Mouse (Mus musculus) MEL (cell line): ENCODE results near the gene 4930524B15Rik. TPM values are rescaled to one million over a fixed set of nuclear protein-coding genes. Genes with fewer than 3 reads are reported as not detected.

Experiments
- DNase-seq: peaks from one replicate; pipeline ENCODE4 v3.0.0; 2011; ENCODE audit warnings: low read depth, low spot score
- H3K27ac ChIP-seq: 2 replicates; pipeline ENCODE4 v1.5.1; 2012; ENCODE audit warnings: low read depth, mild to moderate bottlenecking, control low read depth, low read length, moderate library complexity; ENCODE audit not compliant: control insufficient read depth
- H3K27me3 ChIP-seq, 2 experiments: fragments of 150-350 bp in 1 of 2; sonication (generic) in 1 of 2; 2 replicates each; pipeline ENCODE4 v1.6.1; 2012; ENCODE audit warnings: low read length in 2 of 2, mild to moderate bottlenecking in 2 of 2, improper control_type of control experiment in 1 of 2, moderate library complexity in 1 of 2; ENCODE audit not compliant: insufficient read depth in 2 of 2, control insufficient read depth in 1 of 2
- H3K36me3 ChIP-seq, 2 experiments: 2 replicates each; pipeline ENCODE4 v1.6.1; 2012 to 2014; ENCODE audit warnings: low read length in 2 of 2, improper control_type of control experiment in 1 of 2, inconsistent platforms in 1 of 2, mild to moderate bottlenecking in 1 of 2; ENCODE audit not compliant: insufficient read depth in 2 of 2, control insufficient read depth in 1 of 2
- H3K4me1 ChIP-seq, 2 experiments: fragments of 150-350 bp in 1 of 2; sonication (generic) in 1 of 2; 2 replicates each; pipeline ENCODE4 v1.6.1; 2012; ENCODE audit warnings: low read length in 2 of 2, improper control_type of control experiment in 1 of 2, mild to moderate bottlenecking in 1 of 2; ENCODE audit not compliant: insufficient read depth in 2 of 2, control insufficient read depth in 1 of 2
- H3K4me3 ChIP-seq, 2 experiments: fragments of 150-350 bp in 1 of 2; sonication (generic) in 1 of 2; 2 replicates each; pipeline ENCODE4 v1.5.1; 2012; ENCODE audit warnings: low read depth in 2 of 2, low read length in 2 of 2, mild to moderate bottlenecking in 2 of 2, moderate library complexity in 2 of 2, control low read depth in 1 of 2, improper control_type of control experiment in 1 of 2; ENCODE audit not compliant: control insufficient read depth in 1 of 2, insufficient read depth in 1 of 2
- H3K79me2 ChIP-seq: 2 replicates; pipeline ENCODE4 v1.6.1; 2012; ENCODE audit warnings: mild to moderate bottlenecking, low read length, moderate library complexity; ENCODE audit not compliant: control insufficient read depth, poor library complexity, insufficient read depth
- H3K9ac ChIP-seq: 2 replicates; pipeline ENCODE4 v1.6.1; 2012; ENCODE audit warnings: low read depth, mild to moderate bottlenecking, control low read depth, low read length, moderate library complexity; ENCODE audit not compliant: control insufficient read depth, poor library complexity, severe bottlenecking
- H3K9me3 ChIP-seq: fragments of 150-350 bp; sonication (generic); replicated peaks from 2 replicates; pipeline ENCODE4 v1.6.1; 2012; ENCODE audit warnings: mild to moderate bottlenecking, low read length, improper control_type of control experiment, moderate library complexity; ENCODE audit not compliant: insufficient read depth
- CHD2 ChIP-seq: IDR thresholded peaks from 2 replicates; pipeline ENCODE4 v1.6.1; 2011; ENCODE audit warnings: low read length, improper control_type of control experiment
- ELF1 ChIP-seq: IDR thresholded peaks from 2 replicates; pipeline ENCODE4 v1.6.1; 2014; ENCODE audit warnings: low read depth, mild to moderate bottlenecking, inconsistent platforms, low read length, improper control_type of control experiment, moderate library complexity
- EP300 ChIP-seq, 2 experiments: IDR thresholded peaks; 2 replicates each; pipeline ENCODE4 v1.6.1; 2011; ENCODE audit warnings: improper control_type of control experiment in 2 of 2, low read length in 2 of 2, low read depth in 1 of 2, mild to moderate bottlenecking in 1 of 2
- GABPA ChIP-seq: IDR thresholded peaks from 2 replicates; pipeline ENCODE4 v1.6.1; 2012; ENCODE audit warnings: low read depth, mild to moderate bottlenecking, inconsistent platforms, low read length, improper control_type of control experiment, moderate library complexity
- JUND ChIP-seq: IDR thresholded peaks from 2 replicates; pipeline ENCODE4 v1.6.1; 2011; ENCODE audit warnings: low read depth, mild to moderate bottlenecking, improper control_type of control experiment, low read length
- MAFK ChIP-seq: IDR thresholded peaks from 2 replicates; pipeline ENCODE4 v1.6.1; 2011; ENCODE audit warnings: low read depth, mild to moderate bottlenecking, low read length, improper control_type of control experiment, borderline replicate concordance
- MAX ChIP-seq: IDR thresholded peaks from 2 replicates; pipeline ENCODE4 v1.6.1; 2011; ENCODE audit warnings: low read length, improper control_type of control experiment
- MXI1 ChIP-seq: IDR thresholded peaks from 2 replicates; pipeline ENCODE4 v1.6.1; 2011; ENCODE audit warnings: mild to moderate bottlenecking, low read depth, low read length, improper control_type of control experiment
- NELFE ChIP-seq: IDR thresholded peaks from 2 replicates; pipeline ENCODE4 v1.6.1; 2011; ENCODE audit warnings: low read depth, low read length, improper control_type of control experiment
- POLR2A ChIP-seq, 2 experiments: IDR thresholded peaks; 2 replicates each; pipeline ENCODE4 v1.6.1; 2011 to 2012; ENCODE audit warnings: low read length in 2 of 2, mild to moderate bottlenecking in 2 of 2, control low read depth in 1 of 2, improper control_type of control experiment in 1 of 2, low read depth in 1 of 2, moderate library complexity in 1 of 2; ENCODE audit not compliant: control insufficient read depth in 1 of 2, insufficient read depth in 1 of 2, poor library complexity in 1 of 2
- POLR2AphosphoS5 ChIP-seq: IDR thresholded peaks from 2 replicates; pipeline ENCODE4 v1.6.1; 2012; ENCODE audit warnings: low read depth, borderline replicate concordance, mild to moderate bottlenecking, inconsistent platforms, low read length, moderate library complexity, mixed read lengths
- TAL1 ChIP-seq: IDR thresholded peaks from 2 replicates; pipeline ENCODE4 v1.6.1; 2012; ENCODE audit warnings: mild to moderate bottlenecking, inconsistent platforms, low read length, moderate library complexity, mixed read lengths
- TBP ChIP-seq: IDR thresholded peaks from 2 replicates; pipeline ENCODE4 v1.8.0; 2011; ENCODE audit warnings: low read depth, low read length, improper control_type of control experiment
- UBTF ChIP-seq: IDR thresholded peaks from 2 replicates; pipeline ENCODE4 v1.6.1; 2012; ENCODE audit warnings: low read depth, mild to moderate bottlenecking, inconsistent platforms, low read length, improper control_type of control experiment, moderate library complexity, borderline replicate concordance; ENCODE audit not compliant: insufficient read depth
- ZMIZ1 ChIP-seq: IDR thresholded peaks from 2 replicates; pipeline ENCODE4 v1.6.1; 2012; ENCODE audit warnings: low read depth, mild to moderate bottlenecking, inconsistent platforms, low read length, improper control_type of control experiment, moderate library complexity
- polyA plus RNA-seq, 2 experiments: library from polyadenylated mRNA; stranded (reverse) in 1 of 2; unstranded in 1 of 2; fragments of >175 nt in 1 of 2; fragments of >200 nt in 1 of 2; gene quantifications; 2 replicates each; pipeline versions ENCODE4 v1.2.1 to v1.2.4; 2012; ENCODE audit warnings: low replicate concordance in 2 of 2, low read depth in 1 of 2; ENCODE audit not compliant: insufficient read length in 2 of 2, insufficient read depth in 1 of 2, missing spikeins in 1 of 2
- total RNA-seq: library from RNA; depleted of rRNA; stranded (reverse); fragments of 300-350 nt; gene quantifications from 2 replicates; pipeline ENCODE4 v1.2.3, GENCODE M21; 2012

The 4930524B15Rik gene
- total and polyA plus RNA-seq, 3 experiments, result 0.03 TPM; not detected in 2

DNA sequence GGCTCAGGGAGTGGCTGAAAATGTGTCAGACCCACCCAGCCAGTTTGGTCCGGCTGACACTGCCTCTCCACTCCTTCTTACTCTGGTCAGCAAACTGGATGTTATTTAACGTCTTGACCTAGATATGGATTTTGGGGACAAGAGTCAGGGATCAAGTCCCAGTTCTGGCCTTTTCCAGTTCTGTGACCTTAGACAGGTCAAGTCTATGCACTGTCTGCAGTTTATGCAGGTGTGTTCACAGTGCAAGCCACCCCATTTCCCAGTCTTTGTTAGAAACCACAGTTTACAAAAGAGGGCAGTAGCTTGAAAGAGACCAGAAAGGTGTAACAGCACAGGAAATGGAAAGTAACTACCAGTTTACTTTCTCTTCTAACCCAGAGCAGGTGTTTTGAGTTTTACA is 34.3 kb downstream of the 4930524B15Rik start:
- Histone ChIP-seq H3K4me1 (no peaks in the 10 kb centered on the region), H3K9me3 (no peaks in the 10 kb centered on the region), H3K36me3 (no peaks in the 10 kb centered on the region), H3K79me2 (no peaks in the 10 kb centered on the region), H3K9ac (no peak overlapping the region), H3K27ac (no peak overlapping the region), H3K4me3 (no peak overlapping the region), H3K27me3 (peaks cover 8 to 18% of the 10 kb centered on the region in 2 experiments)
- DNase-seq, result no peak
- TF ChIP-seq TBP, result no peak
- no peak for TF ChIP-seq POLR2A (IDR thresholded peaks at IDR 0.05; ENCODE audit: control insufficient read depth in 1 of 2, insufficient read depth in 1 of 2, low read depth in 1 of 2, low read length in 2 of 2, poor library complexity in 1 of 2)
- no peak for TF ChIP-seq MAFK
- no peak for TF ChIP-seq ELF1
- no peak for TF ChIP-seq NELFE
- no peak for TF ChIP-seq EP300 (IDR thresholded peaks at IDR 0.05; ENCODE audit: low read depth in 1 of 2, low read length in 2 of 2)
- TF ChIP-seq MXI1, result no peak
- TF ChIP-seq ZMIZ1, result no peak
- no peak for TF ChIP-seq MAX
- no peak for TF ChIP-seq GABPA
- TF ChIP-seq POLR2AphosphoS5, result no peak
- TF ChIP-seq TAL1, result no peak
- TF ChIP-seq UBTF, result no peak

GRCm38 (mm10) chr11:32000281-32000680 is 34.9 kb downstream of the 4930524B15Rik start, which contains the start of gene Nsg2:
Nsg2 (plus strand) TSS chr11:32000463.
- Histone ChIP-seq H3K9ac (no peak within 1 kb of the TSS), H3K36me3 (no peaks in the 10 kb centered on the region), H3K27me3 (peaks cover 8 to 18% of the 10 kb centered on the region in 2 experiments), H3K27ac (no peak within 1 kb of the TSS), H3K79me2 (no peaks in the 10 kb centered on the region), H3K4me1 (no peaks in the 10 kb centered on the region), H3K4me3 (no peak within 1 kb of the TSS), H3K9me3 (no peaks in the 10 kb centered on the region)
- TF ChIP-seq JUND (no peak), CHD2 (no peak), NELFE (no peak)
- DNase-seq, result no peak
